Mouse (Mus musculus): ENCODE measurements at regions not wholly inside any gene's neighbourhood (a gene's known extent, or its start where the extent isn't known, plus 50 kb on each side); places are given as distances from the start of the nearest gene placed in this dataset.

- DNase-seq (ENCODE audit: low spot score in 2 of 2): no peak
These were observed 88.4 kb downstream of the Zfp706 start for GRCm38 (mm10) chr15:36919209-36919608.

- no peak for DNase-seq (ENCODE audit: low spot score in 2 of 2)
These were observed 90.6 kb downstream of the Zfp706 start for GRCm38 (mm10) chr15:36916998-36917397.

- DNase-seq (ENCODE audit: low spot score in 2 of 2): no peak
These were observed 93.1 kb downstream of the Zfp706 start for GRCm38 (mm10) chr15:36914239-36915100.

GRCm38 (mm10) chr15:36913308-36913707, 94.3 kb downstream of the Zfp706 start:
- DNase-seq (ENCODE audit: low spot score in 2 of 2): no peak

GRCm38 (mm10) chr15:36910272-36910671, 97.3 kb downstream of the Zfp706 start:
- no peak for DNase-seq (ENCODE audit: low spot score in 2 of 2)

- no peak for DNase-seq (ENCODE audit: low spot score in 2 of 2)
These were observed 98.1 kb downstream of the Zfp706 start for GRCm38 (mm10) chr15:36909494-36909893.

GRCm38 (mm10) chr15:36906789-36907188, 100.8 kb downstream of the Zfp706 start:
- DNase-seq (ENCODE audit: low spot score in 2 of 2): no peak

- no peak for DNase-seq (ENCODE audit: low spot score in 2 of 2)
These were observed 101.5 kb downstream of the Zfp706 start for GRCm38 (mm10) chr15:36906052-36906451.

GRCm38 (mm10) chr15:36903922-36904321, 103.7 kb downstream of the Zfp706 start:
- DNase-seq (ENCODE audit: low spot score in 2 of 2): no peak

GRCm38 (mm10) chr15:36903309-36903708, 104.3 kb downstream of the Zfp706 start:
- peak; percentile 10 to 27 for DNase-seq (ENCODE audit: low spot score in 2 of 2)

GRCm38 (mm10) chr15:36901830-36902285, 105.7 kb downstream of the Zfp706 start:
- DNase-seq (ENCODE audit: low spot score in 2 of 2): peak in 1 of 2 experiments; percentile 23

- DNase-seq (ENCODE audit: low spot score in 2 of 2): no peak
These were observed 106.2 kb downstream of the Zfp706 start for GRCm38 (mm10) chr15:36901350-36901749.

GRCm38 (mm10) chr15:36900940-36901339, 106.6 kb downstream of the Zfp706 start:
- DNase-seq (ENCODE audit: low spot score in 2 of 2): no peak

- DNase-seq (ENCODE audit: low spot score in 2 of 2): no peak
These were observed 107.7 kb downstream of the Zfp706 start for GRCm38 (mm10) chr15:36899882-36900281.

GRCm38 (mm10) chr15:36898857-36899523, 108.6 kb downstream of the Zfp706 start:
- DNase-seq (ENCODE audit: low spot score in 2 of 2): no peak

- DNase-seq (ENCODE audit: low spot score in 2 of 2): no peak
These were observed 109.2 kb downstream of the Zfp706 start for GRCm38 (mm10) chr15:36898326-36898725.

GRCm38 (mm10) chr15:36896265-36896664, 111.3 kb downstream of the Zfp706 start:
- no peak for DNase-seq (ENCODE audit: low spot score in 2 of 2)

GRCm38 (mm10) chr15:36895031-36895430, 112.5 kb downstream of the Zfp706 start:
- DNase-seq (ENCODE audit: low spot score in 2 of 2): no peak

GRCm38 (mm10) chr15:36893407-36893969, 114.1 kb downstream of the Zfp706 start:
- no peak for DNase-seq (ENCODE audit: low spot score in 2 of 2)

- DNase-seq (ENCODE audit: low spot score in 2 of 2): no peak
These were observed 114.9 kb downstream of the Zfp706 start for GRCm38 (mm10) chr15:36892576-36893205.

GRCm38 (mm10) chr15:36891851-36892250, 115.7 kb downstream of the Zfp706 start:
- no peak for DNase-seq (ENCODE audit: low spot score in 2 of 2)

GRCm38 (mm10) chr15:36891296-36891695, 116.3 kb downstream of the Zfp706 start:
- DNase-seq (ENCODE audit: low spot score in 2 of 2): no peak
